Mouse (Mus musculus) hindbrain, embryonic 11.5 days (tissue): ENCODE data around the gene Ttll5. TPM values are rescaled to one million over a fixed set of nuclear protein-coding genes. Genes with fewer than 3 reads are reported as not detected.
A peak's percentile ranks its signal among the peaks of the same experiment; 100 is the strongest.

ENCODE experiments used
- ATAC-seq: fragments of 200-750 bp; cut with Nextera tagmentation; 2 replicates; pipeline ENCODE4 v1.8.0; 2017; ENCODE audit warnings: mild to moderate bottlenecking, moderate TSS enrichment, moderate library complexity; ENCODE audit not compliant: low FRiP score
- DNase-seq: peaks from one replicate; pipeline ENCODE4 v3.0.0-alpha.2; 2015; ENCODE audit warnings: low spot score
- H3K27ac ChIP-seq: fragments of 300-500 bp; sonication (generic); 2 replicates; pipeline ENCODE4 v1.5.1; 2014; ENCODE audit warnings: mild to moderate bottlenecking, low read depth, low read length
- H3K27me3 ChIP-seq: fragments of 300-500 bp; sonication (generic); 2 replicates; pipeline ENCODE4 v1.6.1; 2014; ENCODE audit warnings: mild to moderate bottlenecking, low read length, moderate library complexity, mixed read lengths; ENCODE audit not compliant: control insufficient read depth, insufficient read depth
- H3K36me3 ChIP-seq: fragments of 300-500 bp; sonication (generic); 2 replicates; pipeline ENCODE4 v1.6.1; 2014; ENCODE audit warnings: mild to moderate bottlenecking, low read length, moderate library complexity, mixed read lengths; ENCODE audit not compliant: control insufficient read depth, insufficient read depth
- H3K4me1 ChIP-seq: fragments of 300-500 bp; sonication (generic); replicated peaks from 2 replicates; pipeline ENCODE4 v1.6.1; 2014; ENCODE audit warnings: low read length, mixed read lengths; ENCODE audit not compliant: control insufficient read depth, insufficient read depth
- H3K4me2 ChIP-seq: fragments of 300-500 bp; sonication (generic); replicated peaks from 2 replicates; pipeline ENCODE4 v1.6.1; 2014; ENCODE audit warnings: mild to moderate bottlenecking, low read depth, low read length
- H3K4me3 ChIP-seq: fragments of 300-500 bp; sonication (generic); 2 replicates; pipeline ENCODE4 v1.5.1; 2014; ENCODE audit warnings: low read depth, low read length
- H3K9ac ChIP-seq: fragments of 300-500 bp; sonication (generic); 2 replicates; pipeline ENCODE4 v1.6.1; 2014; ENCODE audit warnings: low read depth, low read length
- H3K9me3 ChIP-seq: fragments of 300-500 bp; sonication (generic); 2 replicates; pipeline ENCODE4 v1.6.1; 2016; ENCODE audit warnings: low read length; ENCODE audit not compliant: control insufficient read depth
- WGBS: fragments of 180-500 bp; shearing (Covaris S2); extraction: QIAGEN DNeasy Blood & Tissue Kit; methylation state at CpG from one replicate; pipeline ENCODE4 v1.1.7; 2014; 5-methylcytosine and 5-hydroxymethylcytosine counted together
- polyA plus RNA-seq: library from polyadenylated mRNA; unstranded; fragments of >200 nt; fragmentation: Nextera tagmentation; extraction: Ambion mirVana; gene quantifications from 2 replicates; pipeline ENCODE4 v1.2.1, GENCODE M21; 2014

Gene Ttll5
- polyA plus RNA-seq, 1 experiment from 2014 or later, result 25.6 TPM

DNA sequence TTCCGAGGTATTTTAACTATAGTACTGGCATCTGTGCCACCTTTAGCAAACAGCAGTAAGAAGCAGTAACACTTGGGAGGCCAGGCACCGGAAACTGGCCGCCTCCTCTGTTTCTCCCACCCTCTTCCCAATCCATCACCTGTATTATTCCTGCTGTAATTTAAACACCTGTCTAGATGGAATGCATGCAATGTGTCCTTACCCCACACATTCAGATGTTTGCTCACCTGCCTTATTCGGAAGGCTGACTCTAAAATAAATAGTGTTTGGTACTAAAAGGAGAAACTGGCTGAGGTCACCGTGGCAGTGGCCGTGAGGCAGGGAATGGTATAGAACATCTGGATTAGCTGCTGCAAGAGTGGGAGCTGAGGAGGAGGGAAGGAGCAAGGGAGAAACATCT, 125.9 kb downstream of the Ttll5 start:
- Histone ChIP-seq H3K36me3 (no peaks in the 10 kb centered on the region), H3K4me2 (no peak overlapping the region), H3K27me3 (no peaks in the 10 kb centered on the region), H3K4me1 (no peaks in the 10 kb centered on the region), H3K9ac (no peak overlapping the region), H3K27ac (no peak overlapping the region), H3K9me3 (no peaks in the 10 kb centered on the region), H3K4me3 (no peak overlapping the region)
- DNase-seq, result no peak
- 87% methylated on average over 6 of the region's 6 CpGs for WGBS
- ATAC-seq, result no peak

DNA sequence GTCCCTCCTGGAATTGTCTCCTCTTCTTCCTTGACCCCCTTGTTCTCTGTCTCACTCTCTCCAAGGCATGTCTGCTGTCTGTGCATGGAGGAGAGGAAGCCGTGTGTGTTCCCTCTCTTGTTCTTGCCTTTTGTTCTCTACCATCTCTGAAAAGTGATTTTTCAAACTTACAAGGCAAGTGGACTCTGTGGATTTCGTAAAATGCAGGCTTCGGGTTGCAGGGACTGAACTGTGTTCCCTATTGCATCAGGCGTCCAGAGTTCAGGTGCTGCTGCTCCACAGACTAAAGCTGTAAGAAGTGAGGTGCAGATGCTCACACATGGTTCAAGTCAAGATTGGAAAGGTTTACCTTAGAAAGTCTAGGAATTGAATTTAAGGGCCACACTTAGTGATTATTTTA, 126.6 kb downstream of the Ttll5 start:
- DNase-seq (no peak), ATAC-seq (no peak)
- Histone ChIP-seq H3K4me2 (no peak overlapping the region), H3K36me3 (no peaks in the 10 kb centered on the region), H3K9ac (no peak overlapping the region), H3K4me3 (no peak overlapping the region), H3K27ac (no peak overlapping the region), H3K9me3 (no peaks in the 10 kb centered on the region), H3K27me3 (no peaks in the 10 kb centered on the region), H3K4me1 (no peaks in the 10 kb centered on the region)
- 89% methylated on average over 4 of the region's 4 CpGs for WGBS

DNA sequence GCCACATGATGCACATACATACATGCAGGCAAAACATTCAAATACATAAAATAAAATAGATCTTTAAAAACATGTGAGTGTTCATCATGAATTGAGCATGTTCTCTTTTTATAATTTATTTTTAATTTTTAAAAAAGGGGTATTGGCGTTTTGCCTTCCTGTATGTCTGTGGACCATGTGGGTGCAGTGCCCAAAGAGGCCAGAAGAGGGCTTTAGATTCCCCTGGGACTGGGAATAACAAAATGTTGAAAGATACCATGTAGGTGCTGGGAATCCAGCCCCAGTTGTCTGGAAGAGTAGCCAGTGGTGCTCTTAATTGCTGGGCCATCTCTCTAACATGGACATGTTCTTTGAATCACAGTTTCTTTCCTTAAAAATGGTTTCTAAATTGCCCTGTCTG, 127.4 kb downstream of the Ttll5 start:
- H3K4me2 ChIP-seq, result no peak overlapping the region
- no peak overlapping the region for H3K9ac ChIP-seq
- H3K27me3 ChIP-seq, result no peaks in the 10 kb centered on the region
- no peak for ATAC-seq
- 92% methylated on average over 1 of the region's 1 CpGs for WGBS
- peak; percentile 22 for DNase-seq
- H3K36me3 ChIP-seq, result no peaks in the 10 kb centered on the region
- H3K4me1 ChIP-seq, result no peaks in the 10 kb centered on the region
- H3K27ac ChIP-seq, result no peak overlapping the region
- no peaks in the 10 kb centered on the region for H3K9me3 ChIP-seq
- no peak overlapping the region for H3K4me3 ChIP-seq

DNA sequence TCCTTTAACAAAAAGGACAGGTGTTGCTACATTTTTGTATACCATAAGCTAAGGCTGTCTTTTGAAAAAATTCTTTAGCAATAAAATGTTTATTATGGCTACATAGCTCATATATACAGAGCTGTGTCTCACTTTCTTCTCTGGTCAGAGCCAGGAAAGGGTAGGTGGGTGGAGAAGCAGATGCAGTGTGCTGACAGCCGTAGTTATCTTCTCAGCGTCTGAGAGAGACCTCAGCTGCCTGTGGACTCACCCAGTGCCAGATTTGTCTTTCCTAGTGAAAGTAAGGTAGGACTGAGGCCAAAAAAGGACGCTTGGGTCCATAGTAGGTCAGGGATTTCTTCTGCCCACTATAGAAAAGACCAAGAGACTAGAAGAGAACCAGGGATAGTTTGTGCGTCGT, 127.9 kb downstream of the Ttll5 start:
- Histone ChIP-seq H3K36me3 (no peaks in the 10 kb centered on the region), H3K9me3 (no peaks in the 10 kb centered on the region), H3K9ac (no peak overlapping the region), H3K27ac (no peak overlapping the region), H3K4me1 (no peaks in the 10 kb centered on the region), H3K27me3 (no peaks in the 10 kb centered on the region), H3K4me2 (no peak overlapping the region), H3K4me3 (no peak overlapping the region)
- ATAC-seq (no peak), DNase-seq (no peak)
- 93% methylated on average over 5 of the region's 5 CpGs for WGBS

DNA sequence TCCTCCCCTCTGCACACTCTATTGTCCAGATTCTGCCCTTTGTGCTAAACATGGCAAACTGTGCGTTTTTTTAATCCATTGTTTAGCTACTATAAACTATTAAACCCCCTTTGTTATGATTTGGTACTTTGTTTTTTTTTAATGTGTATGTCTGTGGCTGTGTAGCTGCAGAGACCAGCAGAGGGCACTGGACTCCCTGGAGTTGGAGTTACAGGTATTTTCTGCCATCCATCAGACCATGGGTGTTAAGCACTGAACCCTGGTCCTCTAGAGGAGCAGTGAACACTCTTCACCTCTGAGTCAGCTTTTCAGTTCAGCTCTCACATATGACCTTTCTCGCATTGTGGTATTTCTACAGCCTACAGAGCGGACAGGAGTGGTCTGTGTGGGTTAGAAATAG, 129.7 kb downstream of the Ttll5 start:
- Histone ChIP-seq H3K4me3 (no peak overlapping the region), H3K4me1 (no peaks in the 10 kb centered on the region), H3K4me2 (no peak overlapping the region), H3K27me3 (no peaks in the 10 kb centered on the region), H3K27ac (no peak overlapping the region), H3K9ac (no peak overlapping the region), H3K9me3 (no peaks in the 10 kb centered on the region), H3K36me3 (no peaks in the 10 kb centered on the region)
- 85% methylated on average over 3 of the region's 3 CpGs for WGBS
- no peak for DNase-seq
- no peak for ATAC-seq

DNA sequence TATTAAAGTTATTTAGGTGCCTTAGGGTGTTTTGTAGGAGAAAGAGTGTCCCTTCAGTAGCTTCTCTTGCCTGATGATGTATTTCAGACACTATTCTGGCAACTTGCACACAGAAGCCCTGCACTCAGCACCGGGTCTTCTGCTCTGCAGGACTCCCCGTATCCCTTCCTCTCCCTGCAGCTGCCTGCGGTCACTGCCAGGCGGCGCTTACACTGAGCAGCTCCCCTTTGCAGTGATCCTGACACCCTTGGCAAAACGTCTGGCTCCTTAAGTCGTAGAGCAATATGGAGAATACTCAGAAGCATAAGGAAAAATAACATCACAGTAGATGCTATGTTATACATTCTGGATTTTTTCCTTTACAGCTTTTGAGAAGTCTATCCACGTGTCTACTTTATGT, 130.6 kb downstream of the Ttll5 start:
- ATAC-seq (no peak), DNase-seq (no peak)
- Histone ChIP-seq H3K4me2 (no peak overlapping the region), H3K27ac (no peak overlapping the region), H3K9ac (no peak overlapping the region), H3K4me3 (no peak overlapping the region), H3K4me1 (no peaks in the 10 kb centered on the region), H3K36me3 (no peaks in the 10 kb centered on the region), H3K9me3 (no peaks in the 10 kb centered on the region), H3K27me3 (no peaks in the 10 kb centered on the region)
- WGBS, result 70% methylated on average over 8 of the region's 8 CpGs

DNA sequence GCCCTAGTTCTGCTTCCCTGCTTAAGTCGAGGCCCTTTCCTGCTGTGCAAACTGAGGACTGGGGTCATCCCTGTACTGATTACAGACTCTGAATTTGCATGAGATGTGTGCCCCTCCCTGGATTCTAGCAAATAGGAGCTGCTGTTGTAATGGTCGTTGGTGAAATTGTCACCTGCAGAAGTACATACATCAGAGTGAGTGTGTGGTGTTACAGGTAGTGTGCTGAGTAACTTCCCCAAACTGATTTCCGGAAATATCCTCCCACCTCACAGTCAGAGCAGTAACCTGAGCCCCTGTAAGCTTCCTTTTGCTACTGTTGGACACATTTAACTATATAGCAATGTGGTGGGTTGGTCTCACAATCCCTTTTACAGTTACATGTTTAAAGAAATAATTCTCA, 131.2 kb downstream of the Ttll5 start:
- H3K36me3 ChIP-seq, result no peaks in the 10 kb centered on the region
- no peak overlapping the region for H3K4me2 ChIP-seq
- H3K4me1 ChIP-seq, result no peaks in the 10 kb centered on the region
- ATAC-seq (no peak), DNase-seq (no peak)
- H3K27ac ChIP-seq, result no peak overlapping the region
- H3K9ac ChIP-seq, result no peak overlapping the region
- no peak overlapping the region for H3K4me3 ChIP-seq
- no peaks in the 10 kb centered on the region for H3K9me3 ChIP-seq
- H3K27me3 ChIP-seq, result no peaks in the 10 kb centered on the region
- WGBS, result 77% methylated on average over 3 of the region's 3 CpGs

DNA sequence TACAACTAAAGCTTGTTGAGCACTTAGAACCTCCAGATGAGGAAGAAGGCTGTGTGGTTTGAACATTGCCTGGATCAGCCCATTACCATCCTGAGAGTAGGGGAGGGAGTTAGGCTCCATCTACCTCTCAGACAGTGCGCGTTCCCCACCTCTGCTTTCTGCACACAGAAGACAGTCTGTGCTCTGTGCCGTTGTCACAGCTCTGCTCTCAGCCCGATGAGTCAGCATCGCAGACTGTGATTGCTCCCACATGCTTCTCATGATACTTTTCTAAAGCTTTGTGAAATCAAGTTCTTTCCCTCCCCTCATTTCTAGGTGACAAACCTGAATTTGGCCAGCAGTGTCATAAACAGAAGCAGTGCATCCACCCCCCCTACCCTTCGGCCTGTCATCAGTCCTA, 131.8 kb downstream of the Ttll5 start:
- Histone ChIP-seq H3K4me2 (no peak overlapping the region), H3K4me3 (no peak overlapping the region), H3K9me3 (no peaks in the 10 kb centered on the region), H3K27me3 (no peaks in the 10 kb centered on the region), H3K4me1 (no peaks in the 10 kb centered on the region), H3K9ac (no peak overlapping the region), H3K27ac (no peak overlapping the region), H3K36me3 (no peaks in the 10 kb centered on the region)
- no peak for DNase-seq
- WGBS, result 91% methylated on average over 6 of the region's 6 CpGs
- ATAC-seq, result no peak

DNA sequence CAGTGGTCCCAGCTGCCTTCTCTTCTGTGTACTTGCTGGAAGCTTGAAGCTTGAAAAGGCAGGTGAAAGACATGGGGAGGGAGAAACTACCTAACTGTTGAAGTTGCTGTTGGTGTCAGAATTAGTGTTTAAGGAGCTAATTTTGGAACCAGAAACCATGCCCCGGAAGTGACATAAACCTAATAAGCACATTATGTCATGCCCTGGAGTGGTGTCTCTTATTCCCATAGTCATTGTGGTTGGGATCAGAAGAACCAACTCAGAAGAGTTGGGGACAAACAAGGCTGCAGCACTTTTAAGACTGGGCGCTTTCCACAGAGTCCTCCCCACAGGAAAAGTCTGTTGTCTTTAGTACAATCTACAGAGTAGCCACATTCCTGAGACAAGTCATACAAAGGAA, 134.0 kb downstream of the Ttll5 start:
- no peaks in the 10 kb centered on the region for H3K27me3 ChIP-seq
- 98% methylated on average over 2 of the region's 2 CpGs for WGBS
- no peak for DNase-seq

More for the DNA sequence above, 134.0 kb downstream of the Ttll5 start:
- H3K36me3 ChIP-seq, result no peaks in the 10 kb centered on the region
- H3K4me1 ChIP-seq, result no peaks in the 10 kb centered on the region
- no peak for ATAC-seq
- H3K4me2 ChIP-seq, result no peak overlapping the region
- no peak overlapping the region for H3K9ac ChIP-seq
- no peak overlapping the region for H3K27ac ChIP-seq
- H3K4me3 ChIP-seq, result no peak overlapping the region
- no peaks in the 10 kb centered on the region for H3K9me3 ChIP-seq
